Mouse (Mus musculus) hindbrain, embryonic 11.5 days (tissue): ENCODE data around the gene Abhd8. TPM values are rescaled to one million over a fixed set of nuclear protein-coding genes. Genes with fewer than 3 reads are reported as not detected.

ENCODE experiments used
- ATAC-seq: fragments of 200-750 bp; cut with Nextera tagmentation; 2 replicates; pipeline ENCODE4 v1.8.0; 2017; ENCODE audit warnings: mild to moderate bottlenecking, moderate TSS enrichment, moderate library complexity; ENCODE audit not compliant: low FRiP score
- DNase-seq: peaks from one replicate; pipeline ENCODE4 v3.0.0-alpha.2; 2015; ENCODE audit warnings: low spot score
- H3K27ac ChIP-seq: fragments of 300-500 bp; sonication (generic); 2 replicates; pipeline ENCODE4 v1.5.1; 2014; ENCODE audit warnings: mild to moderate bottlenecking, low read depth, low read length
- H3K27me3 ChIP-seq: fragments of 300-500 bp; sonication (generic); 2 replicates; pipeline ENCODE4 v1.6.1; 2014; ENCODE audit warnings: mild to moderate bottlenecking, low read length, moderate library complexity, mixed read lengths; ENCODE audit not compliant: control insufficient read depth, insufficient read depth
- H3K36me3 ChIP-seq: fragments of 300-500 bp; sonication (generic); 2 replicates; pipeline ENCODE4 v1.6.1; 2014; ENCODE audit warnings: mild to moderate bottlenecking, low read length, moderate library complexity, mixed read lengths; ENCODE audit not compliant: control insufficient read depth, insufficient read depth
- H3K4me1 ChIP-seq: fragments of 300-500 bp; sonication (generic); replicated peaks from 2 replicates; pipeline ENCODE4 v1.6.1; 2014; ENCODE audit warnings: low read length, mixed read lengths; ENCODE audit not compliant: control insufficient read depth, insufficient read depth
- H3K4me2 ChIP-seq: fragments of 300-500 bp; sonication (generic); replicated peaks from 2 replicates; pipeline ENCODE4 v1.6.1; 2014; ENCODE audit warnings: mild to moderate bottlenecking, low read depth, low read length
- H3K4me3 ChIP-seq: fragments of 300-500 bp; sonication (generic); 2 replicates; pipeline ENCODE4 v1.5.1; 2014; ENCODE audit warnings: low read depth, low read length
- H3K9ac ChIP-seq: fragments of 300-500 bp; sonication (generic); 2 replicates; pipeline ENCODE4 v1.6.1; 2014; ENCODE audit warnings: low read depth, low read length
- H3K9me3 ChIP-seq: fragments of 300-500 bp; sonication (generic); 2 replicates; pipeline ENCODE4 v1.6.1; 2016; ENCODE audit warnings: low read length; ENCODE audit not compliant: control insufficient read depth
- WGBS: fragments of 180-500 bp; shearing (Covaris S2); extraction: QIAGEN DNeasy Blood & Tissue Kit; methylation state at CpG from one replicate; pipeline ENCODE4 v1.1.7; 2014; 5-methylcytosine and 5-hydroxymethylcytosine counted together
- polyA plus RNA-seq: library from polyadenylated mRNA; unstranded; fragments of >200 nt; fragmentation: Nextera tagmentation; extraction: Ambion mirVana; gene quantifications from 2 replicates; pipeline ENCODE4 v1.2.1, GENCODE M21; 2014

The Abhd8 gene
- polyA plus RNA-seq, 1 experiment from 2014 or later = 38.5 TPM

GRCm38 (mm10) chr8:71468001-71468400 lies 4.5 kb upstream of the Abhd8 start:
- no peak overlapping the region for H3K4me3 ChIP-seq
- peaks cover 4% of the 10 kb centered on the region; the same call in 1 of the 2 replicates for H3K36me3 ChIP-seq
- DNase-seq (no peak), ATAC-seq (no peak)
- no peak overlapping the region for H3K27ac ChIP-seq
- no peak overlapping the region for H3K4me2 ChIP-seq
- 86% methylated on average over 1 of the region's 1 CpGs for WGBS
- H3K4me1 ChIP-seq = peaks cover 10% of the 10 kb centered on the region
- H3K9ac ChIP-seq = no peak overlapping the region
- H3K9me3 ChIP-seq = no peaks in the 10 kb centered on the region
- H3K27me3 ChIP-seq = no peaks in the 10 kb centered on the region

GRCm38 (mm10) chr8:71467201-71467600 lies 3.7 kb upstream of the Abhd8 start:
- Histone ChIP-seq H3K4me2 (no peak overlapping the region), H3K9ac (no peak overlapping the region), H3K27ac (no peak overlapping the region), H3K4me3 (no peak overlapping the region), H3K4me1 (peaks cover 17% of the 10 kb centered on the region), H3K9me3 (no peaks in the 10 kb centered on the region), H3K36me3 (peaks cover 3% of the 10 kb centered on the region; the same call in 1 of the 2 replicates), H3K27me3 (no peaks in the 10 kb centered on the region)
- 92% methylated on average over 2 of the region's 2 CpGs for WGBS
- ATAC-seq = no peak
- DNase-seq = no peak

GRCm38 (mm10) chr8:71466198-71466597 lies 2.7 kb upstream of the Abhd8 start:
- 95% methylated on average over 5 of the region's 5 CpGs for WGBS
- Histone ChIP-seq H3K9ac (no peak overlapping the region), H3K27me3 (no peaks in the 10 kb centered on the region), H3K9me3 (no peaks in the 10 kb centered on the region), H3K27ac (no peak overlapping the region), H3K36me3 (peaks cover 4% of the 10 kb centered on the region; the same call in 1 of the 2 replicates), H3K4me3 (no peak overlapping the region), H3K4me1 (peaks cover 21% of the 10 kb centered on the region), H3K4me2 (no peak overlapping the region)
- DNase-seq = no peak
- no peak for ATAC-seq

- H3K9ac ChIP-seq = no peak overlapping the region
These were observed 2.3 kb upstream of the Abhd8 start for GRCm38 (mm10) chr8:71465733-71466132.

GRCm38 (mm10) chr8:71464513-71465500 lies 1.4 kb upstream of the Abhd8 start, which contains the start of gene Mrpl34:
Gene Mrpl34, plus strand, starts transcription at chr8:71464959.
- peaks cover 8% of the 10 kb centered on the region; the same call in 1 of the 2 replicates for H3K36me3 ChIP-seq
- H3K9me3 ChIP-seq = no peaks in the 10 kb centered on the region
- ATAC-seq (peak; percentile 81), DNase-seq (peak; percentile 100)
- H3K4me2 ChIP-seq = peak within 1 kb of the TSS; percentile 85
- WGBS = under 1% methylated on average over 59 of the region's 59 CpGs
- H3K9ac ChIP-seq = peak within 1 kb of the TSS; percentile 90
- H3K4me3 ChIP-seq = peak within 1 kb of the TSS; percentile 88
- H3K4me1 ChIP-seq = peaks cover 15% of the 10 kb centered on the region
- H3K27me3 ChIP-seq = no peaks in the 10 kb centered on the region
- H3K27ac ChIP-seq = peak within 1 kb of the TSS; percentile 71

More at GRCm38 (mm10) chr8:71465733-71466132, 2.3 kb upstream of the Abhd8 start:
- DNase-seq = no peak
- Histone ChIP-seq H3K27me3 (no peaks in the 10 kb centered on the region), H3K4me3 (peak overlapping the region; percentile 88), H3K4me2 (peak overlapping the region; percentile 81), H3K27ac (no peak overlapping the region), H3K36me3 (peaks cover 8% of the 10 kb centered on the region; the same call in 1 of the 2 replicates), H3K9me3 (no peaks in the 10 kb centered on the region), H3K4me1 (peaks cover 21% of the 10 kb centered on the region)
- no peak for ATAC-seq
- 82% methylated on average over 8 of the region's 8 CpGs for WGBS

- peak; percentile 1 for ATAC-seq
- Histone ChIP-seq H3K4me1 (peaks cover 15% of the 10 kb centered on the region), H3K27ac (peak overlapping the region; percentile 77)
These were observed 669 bp downstream of the Abhd8 start for GRCm38 (mm10) chr8:71462786-71463185.

GRCm38 (mm10) chr8:71462191-71462590 lies 1.3 kb downstream of the Abhd8 start:
- Histone ChIP-seq H3K27ac (no peak overlapping the region), H3K4me2 (peak overlapping the region; percentile 85), H3K9me3 (no peaks in the 10 kb centered on the region), H3K27me3 (no peaks in the 10 kb centered on the region), H3K36me3 (peaks cover 8% of the 10 kb centered on the region; the same call in 1 of the 2 replicates), H3K9ac (peak overlapping the region; percentile 90; the same call in 1 of the 2 replicates), H3K4me3 (peak overlapping the region; percentile 88), H3K4me1 (peaks cover 15% of the 10 kb centered on the region)
- 76% methylated on average over 4 of the region's 4 CpGs for WGBS
- DNase-seq (no peak), ATAC-seq (no peak)

More at GRCm38 (mm10) chr8:71462786-71463185, 669 bp downstream of the Abhd8 start:
- DNase-seq = peak; percentile 65
- Histone ChIP-seq H3K4me3 (peak overlapping the region; percentile 88), H3K4me2 (peak overlapping the region; percentile 85), H3K9ac (peak overlapping the region; percentile 90), H3K36me3 (peaks cover 8% of the 10 kb centered on the region; the same call in 1 of the 2 replicates), H3K9me3 (no peaks in the 10 kb centered on the region), H3K27me3 (no peaks in the 10 kb centered on the region)
- WGBS = 7% methylated on average over 16 of the region's 16 CpGs

GRCm38 (mm10) chr8:71461152-71461840 lies 2.2 kb downstream of the Abhd8 start:
- Histone ChIP-seq H3K4me3 (0 out of 2 replicates have a peak overlapping the region, but pooled peaks have one; percentile 2), H3K4me1 (peaks cover 15% of the 10 kb centered on the region), H3K36me3 (peaks cover 8% of the 10 kb centered on the region; the same call in 1 of the 2 replicates), H3K4me2 (no peak overlapping the region), H3K27me3 (no peaks in the 10 kb centered on the region), H3K9ac (peak overlapping the region; percentile 34; the same call in 1 of the 2 replicates), H3K9me3 (no peaks in the 10 kb centered on the region), H3K27ac (no peak overlapping the region)
- WGBS = 84% methylated on average over 46 of the region's 47 CpGs
- ATAC-seq (no peak), DNase-seq (no peak)
